ENCODE assay signal across 9 mouse cellular contexts in genomic region chr5:38366650-38367470, GRCm38 (mm10). TPM values are rescaled to one million over a fixed set of nuclear protein-coding genes. Genes with fewer than 3 reads are reported as not detected.
DNase-seq lines count a peak whose midpoint lies in the region; ATAC-seq lines count a peak whose summit lies in the region.
"Had no signal": no experiment of that assay in that cellular context is flagged by ENCODE, and none has a peak within 500 bp of the region (broad histone marks: within the 10 kb centered on the region; RNA-seq: fewer than 3 reads in every experiment).

No protein-coding gene starts in this region.

- H3K9ac ChIP-seq in forebrain, embryonic 14.5 days (ENCODE audit: low read length): no peak overlapping the region
- H3K9ac ChIP-seq in stomach, embryonic 15.5 days: no peak overlapping the region

- no peaks in the 10 kb centered on the region for H3K36me3 ChIP-seq in forebrain, embryonic 14.5 days (ENCODE audit: control insufficient read depth, insufficient read depth, low read length)
- peaks cover 9% of the 10 kb centered on the region for H3K36me3 ChIP-seq in megakaryocyte, embryonic 14.5 days (replicated peaks; ENCODE audit: low read length)
- no peaks in the 10 kb centered on the region for H3K36me3 ChIP-seq in stomach, embryonic 15.5 days

- peak; percentile 19 for DNase-seq in right cerebral cortex, postnatal 14 days
- DNase-seq in right cerebral cortex, postnatal 25 days: no peak
- peak; percentile 41 for DNase-seq in forebrain, embryonic 14.5 days (ENCODE audit: low spot score)
- peak; percentile 33 to 38 for DNase-seq in heart, postnatal 36 days
- DNase-seq in kidney, postnatal 4 days: peak; percentile 70 to 78

- no peak overlapping the region for H3K27ac ChIP-seq in forebrain, embryonic 14.5 days (ENCODE audit: low read depth, low read length)
- H3K27ac ChIP-seq in stomach, embryonic 15.5 days: no peak overlapping the region

- peaks cover 8% of the 10 kb centered on the region; the same call in 1 of the 2 replicates for H3K4me1 ChIP-seq in forebrain, embryonic 14.5 days (ENCODE audit: control insufficient read depth, insufficient read depth, low read length)
- H3K4me1 ChIP-seq in megakaryocyte, embryonic 14.5 days: peaks cover 5% of the 10 kb centered on the region; the same call in 1 of the 2 replicates
- 0 out of 2 replicates have a peak, but pooled peaks cover 7% of the 10 kb centered on the region for H3K4me1 ChIP-seq in stomach, embryonic 15.5 days

- peak; percentile 64 for ATAC-seq in forebrain, embryonic 14.5 days
- peak; percentile 50; the same call in 1 of the 2 replicates for ATAC-seq in stomach, embryonic 15.5 days (ENCODE audit: insufficient read depth, low FRiP score, low read depth)
- ATAC-seq in cerebellum, adult (ENCODE audit: insufficient number of reproducible peaks, low FRiP score, low TSS enrichment): no peak

- H3K27me3 ChIP-seq in forebrain, embryonic 14.5 days (replicated peaks; ENCODE audit: control insufficient read depth, insufficient read depth, low read length): no peaks in the 10 kb centered on the region
- H3K27me3 ChIP-seq in megakaryocyte, embryonic 14.5 days (replicated peaks): no peaks in the 10 kb centered on the region
- no peaks in the 10 kb centered on the region for H3K27me3 ChIP-seq in stomach, embryonic 15.5 days (replicated peaks)

- H3K4me2 ChIP-seq in forebrain, embryonic 14.5 days (ENCODE audit: low read length): peak overlapping the region; percentile 43
- peak overlapping the region; percentile 48 for H3K4me2 ChIP-seq in stomach, embryonic 15.5 days

- 12% methylated on average over 18 of the region's 18 CpGs for WGBS in forebrain, embryonic 14.5 days
- WGBS in stomach, embryonic 15.5 days: 7% methylated on average over 18 of the region's 18 CpGs

- no peaks in the 10 kb centered on the region for H3K9me3 ChIP-seq in forebrain, embryonic 14.5 days (replicated peaks; ENCODE audit: control insufficient read depth, low read length)
- no peaks in the 10 kb centered on the region for H3K9me3 ChIP-seq in megakaryocyte, embryonic 14.5 days
- H3K9me3 ChIP-seq in stomach, embryonic 15.5 days: no peaks in the 10 kb centered on the region

- peak overlapping the region; percentile 14; the same call in 1 of the 2 replicates for H3K4me3 ChIP-seq in forebrain, embryonic 14.5 days (ENCODE audit: low read depth, low read length)
- peak overlapping the region; percentile 50 for H3K4me3 ChIP-seq in megakaryocyte, embryonic 14.5 days (replicated peaks)
- H3K4me3 ChIP-seq in stomach, embryonic 15.5 days (replicated peaks): peak overlapping the region; percentile 29

- intact Hi-C loops in heart, postnatal 36 days (cut with DNase I): no loop called here

RNA-seq across cellular contexts. Expression of gene Drd5, which starts 47.7 kb away (rescaled TPM):
- 0.14 and 0.17 TPM in 2 replicates for polyA plus RNA-seq in forebrain, embryonic 14.5 days (2014; fragmentation: Nextera tagmentation; extraction: Ambion mirVana)
- total RNA-seq in heart, postnatal 36 days (2021): not detected
- polyA plus RNA-seq in megakaryocyte, embryonic 14.5 days (2012; ENCODE audit: insufficient read depth, low replicate concordance): not detected in 2 replicates
- not detected in 2 replicates for polyA plus RNA-seq in stomach, embryonic 15.5 days (2015; fragmentation: Nextera tagmentation; extraction: Ambion mirVana)
- polyA plus RNA-seq: large intestine, adult 2 months had no signal
